Mouse (Mus musculus): ENCODE results near the gene 1700034J05Rik.

Gene 1700034J05Rik

GRCm38 (mm10) chr6:146963396-146964150 lies 9.4 kb upstream of the 1700034J05Rik start:
- DNase-seq: no peak

DNA sequence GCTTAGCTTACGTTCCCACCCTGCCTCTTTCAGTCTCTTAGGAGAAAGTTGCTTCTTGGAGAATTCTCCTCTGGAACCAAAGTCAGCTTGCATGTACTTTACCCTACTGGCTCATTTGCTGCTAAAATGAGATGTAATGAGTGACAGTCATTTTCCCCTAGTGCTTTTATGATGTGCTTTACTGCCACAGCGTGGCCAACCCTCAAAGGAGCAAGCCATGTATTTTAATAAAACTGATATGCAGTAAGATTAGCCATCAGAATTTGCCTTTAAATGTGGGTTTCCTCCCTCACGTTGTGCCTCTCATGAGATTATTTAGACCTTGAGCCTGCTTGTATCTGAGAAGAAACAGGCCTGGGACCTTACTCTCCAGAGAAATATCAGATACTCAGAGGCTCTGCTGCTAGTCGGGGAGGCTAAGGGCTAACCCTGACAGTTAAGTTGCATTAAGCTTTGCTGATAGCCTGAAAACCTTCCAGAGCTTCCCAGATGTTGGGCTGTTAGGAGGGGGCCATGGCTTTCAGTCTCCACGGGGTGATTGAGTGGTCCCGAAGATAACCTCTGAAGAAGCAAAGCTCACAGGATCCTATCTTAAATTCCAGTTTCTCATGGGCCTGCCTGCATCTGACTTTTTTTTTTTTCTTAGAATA lies 7.7 kb upstream of the 1700034J05Rik start:
- no peak for DNase-seq

DNA sequence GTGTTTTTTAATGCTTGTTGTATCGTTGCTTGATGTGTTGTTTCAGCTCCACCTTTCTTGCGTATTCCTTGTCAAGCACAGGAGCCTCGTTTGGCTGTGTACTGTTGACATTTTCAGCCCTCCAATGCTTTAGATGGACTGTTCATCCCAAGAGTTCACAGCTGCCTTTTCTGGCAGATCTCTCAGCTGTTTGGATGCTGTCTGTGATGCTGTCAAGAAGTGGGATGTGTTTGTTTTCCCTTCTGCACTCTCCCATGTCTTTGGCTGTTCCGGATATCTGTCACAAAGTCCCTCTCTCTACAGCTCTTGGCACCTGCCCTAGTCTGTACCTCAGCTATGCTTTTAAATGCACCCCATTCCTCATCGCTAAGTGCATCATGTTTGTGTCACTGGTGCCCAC lies 6.7 kb upstream of the 1700034J05Rik start:
- DNase-seq: peak; percentile 20

GRCm38 (mm10) chr6:146959908-146960680 lies 5.9 kb upstream of the 1700034J05Rik start:
- DNase-seq: no peak

GRCm38 (mm10) chr6:146958694-146959093 lies 4.5 kb upstream of the 1700034J05Rik start:
- no peak for DNase-seq

DNA sequence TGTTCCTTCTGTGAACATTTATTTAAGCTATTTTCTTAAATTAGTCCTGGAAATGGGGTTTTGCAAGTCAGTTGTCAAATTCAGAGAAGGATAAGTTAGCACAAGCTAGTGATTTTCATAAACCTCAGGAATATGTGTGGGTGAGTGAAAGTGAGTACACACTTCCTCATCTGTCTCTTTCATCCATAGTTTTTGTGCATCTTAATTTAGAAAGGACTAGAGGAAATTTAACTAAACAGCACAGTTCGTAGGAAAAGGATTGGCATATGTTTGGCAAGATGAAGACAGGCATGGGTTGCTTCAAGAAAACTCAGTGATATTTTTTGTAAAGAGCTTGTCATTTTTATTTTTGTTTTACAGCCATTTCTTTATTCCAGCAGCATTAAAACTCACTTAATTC lies 2.7 kb upstream of the 1700034J05Rik start:
- DNase-seq: no peak

- no peak for DNase-seq
These were observed 1.7 kb upstream of the 1700034J05Rik start for GRCm38 (mm10) chr6:146955896-146956295.

DNA sequence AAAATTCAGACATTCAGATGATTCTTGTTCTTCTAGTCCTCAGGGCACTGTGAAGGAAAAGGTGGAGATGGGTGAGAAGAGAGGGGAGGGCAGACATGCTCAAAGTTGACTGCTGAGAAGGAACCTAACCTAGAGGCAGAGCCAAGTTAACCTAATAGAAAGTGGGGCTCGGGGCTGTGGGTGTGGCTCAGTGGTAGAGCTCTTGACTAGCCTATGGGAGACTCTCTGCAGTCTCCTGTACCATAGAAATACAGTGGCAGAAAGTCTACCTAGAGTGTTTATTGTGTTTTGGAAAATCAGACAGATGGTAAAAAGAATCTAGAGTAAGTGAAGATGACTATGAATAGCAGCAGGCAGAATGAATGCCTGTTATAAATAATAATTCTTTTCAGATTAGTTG lies 1.3 kb upstream of the 1700034J05Rik start:
- DNase-seq: no peak

- DNase-seq: no peak
These were observed 3.8 kb downstream of the 1700034J05Rik start for GRCm38 (mm10) chr6:146950454-146950832.

DNA sequence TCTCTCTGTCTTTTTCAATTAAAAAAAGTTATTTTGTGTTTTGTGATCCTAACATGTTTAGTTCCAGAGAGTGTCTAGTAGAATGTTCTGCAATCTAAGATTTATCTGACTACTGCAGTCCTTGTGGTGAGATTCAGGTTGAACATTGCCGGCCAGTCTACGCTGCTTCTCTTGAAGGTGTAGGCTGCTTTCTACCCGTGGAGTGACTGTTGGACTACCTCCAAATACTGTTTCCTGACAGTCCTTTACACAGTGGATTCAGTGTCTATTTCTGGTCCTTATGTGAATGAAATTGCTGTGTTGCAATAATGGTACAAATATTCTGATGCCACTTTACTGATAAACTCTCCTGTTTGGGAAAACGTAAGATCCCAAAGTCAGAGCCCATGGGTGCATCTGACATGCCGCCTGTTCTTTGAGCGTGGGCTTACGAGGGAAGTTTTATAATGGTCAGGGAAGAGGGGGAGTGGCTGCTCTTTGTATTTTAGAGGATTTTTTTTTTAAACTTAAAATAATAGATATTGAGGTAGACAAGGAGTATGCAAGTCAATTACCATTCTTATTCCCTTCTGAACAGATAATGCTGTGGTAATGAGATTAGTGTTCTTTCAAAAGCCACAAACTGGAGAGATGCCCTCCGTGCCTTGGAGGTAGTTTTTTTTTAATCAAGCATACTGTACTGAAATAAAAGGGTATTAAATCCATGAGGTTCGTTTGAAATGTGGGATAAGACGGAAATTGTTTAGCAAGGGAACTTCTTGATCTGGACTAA lies 4.4 kb downstream of the 1700034J05Rik start:
- no peak for DNase-seq

- DNase-seq: no peak
These were observed 7.0 kb downstream of the 1700034J05Rik start for GRCm38 (mm10) chr6:146947186-146947585.

GRCm38 (mm10) chr6:146946327-146947029 lies 7.7 kb downstream of the 1700034J05Rik start:
- DNase-seq: no peak

DNA sequence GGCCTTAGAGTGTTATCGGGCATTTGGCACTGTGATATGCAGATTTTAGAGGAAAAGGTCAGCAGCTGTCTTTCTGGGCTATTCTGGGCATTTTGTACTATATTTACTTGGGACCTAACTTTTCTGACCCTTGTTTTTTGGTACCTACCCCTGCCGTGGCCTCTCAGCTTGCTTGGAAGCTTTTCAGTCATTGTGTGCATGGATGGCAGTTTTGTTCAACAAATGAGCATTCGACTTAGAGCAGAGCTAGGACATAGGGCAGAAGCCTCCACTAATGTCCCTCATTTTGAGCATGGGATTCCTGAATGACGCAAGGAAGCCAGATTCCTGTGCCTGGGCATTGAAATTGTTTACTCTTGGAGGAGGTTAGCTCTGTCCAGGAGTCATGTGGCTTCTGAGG lies 9.4 kb downstream of the 1700034J05Rik start:
- no peak for DNase-seq

DNA sequence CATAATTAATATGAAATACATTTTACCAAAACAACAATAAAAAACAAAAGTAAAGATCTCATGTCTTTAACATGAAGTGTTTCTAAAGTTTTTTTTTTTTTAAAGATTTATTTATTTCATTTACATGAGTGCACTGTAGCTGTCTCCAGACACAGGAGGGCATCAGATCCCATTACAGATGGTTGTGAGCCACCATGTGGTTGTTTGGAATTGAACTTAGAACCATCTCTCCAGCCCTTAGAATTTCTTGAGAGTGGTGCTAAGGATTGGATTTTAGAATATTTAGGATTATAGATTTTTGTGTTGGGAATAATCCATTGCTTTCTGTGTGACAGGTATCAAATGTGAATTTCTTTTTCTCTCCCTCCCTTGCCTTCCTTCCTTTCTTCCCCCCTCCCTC lies 10.2 kb downstream of the 1700034J05Rik start:
- no peak for DNase-seq

DNA sequence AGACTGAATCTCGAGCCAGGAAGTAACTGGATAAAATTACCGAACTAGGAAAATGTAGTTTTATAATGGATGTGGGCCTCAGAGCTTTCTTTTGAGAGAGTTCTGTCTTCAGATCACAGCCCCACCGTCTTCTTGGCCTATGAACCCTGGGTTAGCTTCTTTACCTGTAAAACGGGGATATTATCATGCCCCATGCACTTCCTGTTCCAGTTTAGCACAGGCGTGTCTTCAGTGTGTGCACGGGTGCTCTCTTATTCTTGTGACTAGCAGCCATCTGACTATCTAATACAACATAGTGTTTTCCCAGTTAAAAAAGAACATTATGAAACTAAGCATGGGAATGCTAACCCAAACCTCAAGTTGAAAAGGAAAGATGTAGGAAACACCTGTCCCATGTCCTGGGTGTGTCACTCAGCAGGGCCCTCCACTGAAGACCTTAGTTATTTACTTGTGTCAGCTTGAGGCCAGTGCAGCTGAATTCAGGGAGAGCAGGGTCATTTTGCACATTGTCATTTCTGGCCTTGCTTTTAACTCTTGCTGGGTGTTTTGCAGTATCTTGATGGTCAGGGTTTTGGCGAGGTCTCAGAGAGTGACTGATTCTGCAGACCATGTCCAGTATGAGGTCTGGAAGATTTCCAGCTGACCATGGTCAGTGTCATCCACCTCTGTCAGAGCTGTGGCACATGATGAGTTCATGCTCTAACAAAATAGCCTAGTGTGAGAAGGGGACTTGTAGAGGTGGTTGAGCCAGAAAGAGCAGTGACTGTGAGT lies 12.5 kb downstream of the 1700034J05Rik start:
- DNase-seq: no peak

DNA sequence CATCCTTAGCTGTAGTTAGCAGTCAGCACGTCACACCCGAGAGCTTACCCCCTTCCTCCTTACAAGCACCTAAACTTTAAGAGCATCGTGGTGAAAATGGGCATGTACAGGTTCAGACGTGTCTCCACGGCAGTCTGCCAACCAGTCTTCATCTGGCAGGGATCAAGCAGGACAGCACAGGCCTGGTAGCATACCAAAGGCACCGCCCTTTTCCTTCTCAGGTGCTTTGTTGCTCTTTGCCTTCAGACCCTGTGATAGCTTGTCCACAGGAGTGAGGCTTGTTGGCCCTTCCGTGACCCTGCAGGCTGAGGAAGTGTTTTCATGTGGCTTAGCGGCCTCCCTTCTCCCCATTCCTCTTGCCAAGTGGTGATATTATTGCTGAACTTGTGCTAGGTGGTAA lies 15.2 kb downstream of the 1700034J05Rik start:
- DNase-seq: no peak

DNA sequence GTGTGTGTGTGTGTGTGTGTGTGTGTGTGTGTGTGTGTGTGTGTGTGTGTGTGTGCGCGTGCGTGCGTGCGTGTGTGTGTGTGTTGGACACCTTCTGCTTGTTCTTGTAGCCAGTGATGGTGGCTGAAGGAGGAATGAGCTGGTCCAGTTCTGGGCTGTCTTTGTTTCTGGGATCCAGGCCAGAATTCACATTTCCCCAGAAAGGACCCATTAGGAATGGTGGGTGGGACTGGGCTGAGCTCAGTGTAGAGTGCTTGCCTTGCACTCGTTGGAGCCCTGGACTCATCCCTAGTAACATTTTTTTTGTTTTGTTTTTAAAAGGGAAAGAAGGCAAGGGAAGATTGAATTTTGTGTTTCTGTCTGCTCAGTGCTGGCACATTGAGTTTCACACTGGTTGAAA lies 18.3 kb downstream of the 1700034J05Rik start:
- DNase-seq: no peak

GRCm38 (mm10) chr6:146933123-146933522 lies 21.1 kb downstream of the 1700034J05Rik start:
- DNase-seq: no peak

DNA sequence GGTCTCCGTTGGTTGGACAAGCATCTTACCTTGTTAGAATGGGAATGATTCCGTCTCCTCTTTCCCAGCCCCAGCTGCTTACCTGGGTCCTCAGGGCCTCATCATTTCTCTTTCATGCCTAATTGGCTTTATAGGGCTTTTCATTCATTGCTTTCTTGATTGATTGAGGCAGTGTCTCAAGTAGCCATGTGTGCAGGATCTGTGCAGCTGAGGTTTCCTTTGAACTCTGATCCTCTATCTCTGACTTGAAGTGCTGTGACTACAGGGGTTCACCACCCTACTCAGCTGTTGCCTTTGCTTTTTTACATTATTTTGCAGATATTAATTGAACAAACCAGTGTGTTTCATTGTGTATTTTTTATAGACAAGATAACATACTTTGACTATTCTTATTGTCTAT lies 25.2 kb downstream of the 1700034J05Rik start:
- DNase-seq: no peak

GRCm38 (mm10) chr6:146928108-146928507 lies 26.1 kb downstream of the 1700034J05Rik start:
- no peak for DNase-seq

- no peak for DNase-seq
These were observed 27.7 kb downstream of the 1700034J05Rik start for GRCm38 (mm10) chr6:146926415-146926980.

All from layer of hippocampus, adult 9-11 months (tissue).